Mouse (Mus musculus): ENCODE data around the gene Naaladl1.

Naaladl1 gene

DNA sequence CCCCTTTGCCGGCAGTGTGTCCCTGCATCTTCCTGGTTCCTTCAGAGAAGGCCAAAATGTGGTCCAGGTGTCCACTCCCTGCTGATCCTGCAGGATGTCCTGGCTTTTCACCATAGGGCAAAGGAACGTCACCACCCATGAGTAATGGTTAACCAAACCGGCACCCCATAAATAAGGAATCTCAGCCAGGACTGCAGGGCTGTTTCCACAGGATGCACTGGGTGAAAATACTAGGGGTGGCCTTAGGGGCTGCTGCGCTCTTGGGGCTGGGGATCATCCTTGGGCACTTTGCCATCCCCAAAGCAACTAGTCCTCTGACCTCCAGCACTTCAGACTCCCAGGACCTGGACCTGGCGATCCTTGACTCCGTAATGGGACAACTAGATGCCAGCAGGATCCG lies at the start of gene Naaladl1:
Gene Naaladl1 (plus strand): TSS at position 197 of the 400 bp plus-strand sequence.
- no peak for DNase-seq

GRCm38 (mm10) chr19:6056696-6057095 lies 48.9 kb upstream of the Naaladl1 start:
- no peak for DNase-seq

GRCm38 (mm10) chr19:6057313-6058096 lies 48.1 kb upstream of the Naaladl1 start, which contains the start of the genes Mrpl49 and Fau:
Gene Mrpl49 (minus strand): TSS chr19:6057785.
Gene Fau (plus strand): TSS chr19:6057844.
- DNase-seq = peak; percentile 98

GRCm38 (mm10) chr19:6058513-6058912 lies 47.1 kb upstream of the Naaladl1 start:
- DNase-seq = no peak

GRCm38 (mm10) chr19:6058966-6059365 lies 46.6 kb upstream of the Naaladl1 start:
- DNase-seq = no peak

DNA sequence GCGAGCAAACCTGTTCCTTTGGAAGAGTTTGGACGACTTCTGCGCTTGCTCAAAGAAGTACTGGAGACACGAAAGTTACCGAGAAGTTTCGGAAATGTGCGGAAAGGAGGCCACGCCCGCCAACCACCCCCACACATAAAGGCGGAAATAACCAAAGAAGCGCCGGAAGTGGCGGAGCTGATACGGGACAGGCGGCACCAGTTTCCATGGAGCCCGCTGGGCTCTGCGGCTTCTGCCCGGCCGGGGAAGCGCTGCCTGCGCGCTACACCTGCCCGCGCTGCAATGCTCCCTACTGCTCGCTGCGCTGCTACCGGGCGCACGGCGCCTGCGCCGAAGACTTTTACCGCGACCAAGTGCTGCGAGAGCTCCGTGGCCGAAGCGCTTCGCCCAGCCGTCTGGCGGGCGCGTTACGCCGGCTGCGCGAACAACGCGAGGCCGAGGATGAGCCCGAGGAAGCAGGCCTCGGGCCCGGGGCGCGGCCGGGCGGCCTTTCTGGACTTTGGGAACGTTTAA lies 44.5 kb upstream of the Naaladl1 start, which contains the start of gene Znhit2:
Gene Znhit2 (plus strand): TSS at position 172 of the 513 bp plus-strand sequence.
- peak; percentile 96 for DNase-seq

GRCm38 (mm10) chr19:6061641-6062302 lies 43.8 kb upstream of the Naaladl1 start:
- DNase-seq = peak; percentile 59

- DNase-seq = no peak
Observed at GRCm38 (mm10) chr19:6062418-6062817, 43.2 kb upstream of the Naaladl1 start.

GRCm38 (mm10) chr19:6063081-6063480 lies 42.5 kb upstream of the Naaladl1 start:
- no peak for DNase-seq

DNA sequence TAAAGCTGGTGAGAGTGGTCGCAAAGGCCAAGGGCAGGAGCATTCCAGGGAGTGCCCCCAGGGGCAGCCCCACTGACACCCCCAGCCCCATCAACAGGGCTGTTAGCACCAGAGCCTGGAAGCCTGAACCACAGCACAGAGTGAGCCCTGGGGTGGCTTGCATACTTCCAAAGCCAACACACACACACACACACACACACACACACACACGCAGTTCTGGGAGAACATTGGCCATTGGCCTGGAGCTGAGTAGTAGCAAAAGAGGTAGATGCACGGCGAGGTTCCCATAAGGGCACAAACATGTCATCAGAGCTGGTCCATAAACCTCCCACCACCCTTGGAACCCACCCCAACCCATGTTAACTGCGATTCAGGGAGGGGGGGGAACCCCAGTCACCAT lies 39.0 kb upstream of the Naaladl1 start:
- DNase-seq = no peak

- peak; percentile 91 for DNase-seq
Observed at GRCm38 (mm10) chr19:6067011-6067723, 38.4 kb upstream of the Naaladl1 start.

- DNase-seq = peak; percentile 96
Observed at GRCm38 (mm10) chr19:6067724-6068415, 37.7 kb upstream of the Naaladl1 start, which contains the start of gene Tm7sf2. Gene Tm7sf2 (minus strand): TSS chr19:6068373.

DNA sequence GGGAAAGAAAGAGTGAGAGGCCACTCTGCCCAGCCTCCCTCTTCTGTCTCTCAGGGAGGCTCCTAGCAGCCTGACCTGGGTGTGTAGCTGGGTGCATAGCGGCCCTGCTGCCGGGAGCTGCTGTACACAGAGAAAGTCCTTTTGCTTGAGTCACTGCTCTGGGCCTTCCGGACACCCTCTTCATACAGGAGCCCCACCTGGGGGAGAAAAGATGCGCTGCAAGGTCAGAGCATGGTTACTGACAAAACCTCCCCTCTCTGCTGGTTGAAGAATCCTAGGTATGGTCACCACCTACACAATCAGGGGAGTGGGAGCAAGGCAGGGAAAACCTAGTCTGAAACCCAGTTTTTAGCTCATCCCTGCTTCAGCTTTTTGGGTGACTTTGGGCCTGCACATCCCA lies 36.6 kb upstream of the Naaladl1 start:
- no peak for DNase-seq

GRCm38 (mm10) chr19:6069851-6070250 lies 35.7 kb upstream of the Naaladl1 start:
- DNase-seq = no peak

GRCm38 (mm10) chr19:6070571-6071250 lies 34.9 kb upstream of the Naaladl1 start:
- DNase-seq = no peak

DNA sequence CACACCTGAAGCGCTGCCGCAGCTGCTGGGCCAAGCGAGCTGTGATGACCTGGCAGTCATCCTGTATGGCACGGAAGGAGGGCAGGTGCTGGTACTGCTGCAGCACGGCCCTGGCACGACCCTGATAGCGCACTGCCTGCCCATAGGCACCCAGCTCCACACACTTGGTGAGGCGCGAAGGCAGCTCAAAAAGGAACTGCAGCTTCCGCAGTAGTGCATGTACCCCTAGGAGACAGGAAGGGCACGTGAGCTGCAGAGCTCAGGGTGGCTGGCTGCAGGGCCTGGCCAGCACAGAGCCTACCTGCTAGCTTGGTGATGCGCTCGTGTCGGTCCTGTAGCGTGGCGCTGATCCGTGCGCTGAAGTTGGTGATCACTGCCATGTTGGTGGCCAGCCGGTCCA lies 34.3 kb upstream of the Naaladl1 start:
- no peak for DNase-seq

GRCm38 (mm10) chr19:6073889-6074288 lies 31.7 kb upstream of the Naaladl1 start:
- no peak for DNase-seq

GRCm38 (mm10) chr19:6076564-6077393 lies 28.8 kb upstream of the Naaladl1 start, which contains the start of gene Vps51:
Gene Vps51 (minus strand): TSS chr19:6077231.
- DNase-seq = peak; percentile 92

- no peak for DNase-seq
Observed at GRCm38 (mm10) chr19:6079983-6080480, 25.6 kb upstream of the Naaladl1 start, which contains the start of gene Tmem262. Gene Tmem262 (plus strand): TSS chr19:6080033.

GRCm38 (mm10) chr19:6082156-6082555 lies 23.4 kb upstream of the Naaladl1 start, which contains the start of gene Gm28374:
Gene Gm28374 (minus strand): TSS chr19:6082256.
- no peak for DNase-seq

Measured in embryo, embryonic 11 days (tissue).